Mouse (Mus musculus) hindbrain, embryonic 14.5 days (tissue): Measurements from ENCODE around the gene Zmynd19. TPM values are rescaled to one million over a fixed set of nuclear protein-coding genes. Genes with fewer than 3 reads are reported as not detected.

Experiments used
- ATAC-seq: fragments of 200-750 bp; cut with Nextera tagmentation; 2 replicates; pipeline ENCODE4 v1.8.0; 2017; ENCODE audit warnings: moderate number of reproducible peaks, mild to moderate bottlenecking, moderate TSS enrichment, moderate library complexity; ENCODE audit not compliant: low FRiP score
- DNase-seq: peaks from one replicate; pipeline ENCODE4 v3.0.0-alpha.2; 2015; ENCODE audit warnings: low spot score
- H3K27ac ChIP-seq: fragments of 300-500 bp; sonication (generic); 2 replicates; pipeline ENCODE4 v1.5.1; 2014; ENCODE audit warnings: mild to moderate bottlenecking, moderate library complexity
- H3K27me3 ChIP-seq: fragments of 300-500 bp; sonication (generic); 2 replicates; pipeline ENCODE4 v1.6.1; 2014; ENCODE audit warnings: mild to moderate bottlenecking, low read length, mixed read lengths; ENCODE audit not compliant: control insufficient read depth, insufficient read depth
- H3K36me3 ChIP-seq: fragments of 300-500 bp; sonication (generic); replicated peaks from 2 replicates; pipeline ENCODE4 v1.6.1; 2014; ENCODE audit not compliant: control insufficient read depth, insufficient read depth
- H3K4me1 ChIP-seq: fragments of 300-500 bp; sonication (generic); replicated peaks from 2 replicates; pipeline ENCODE4 v1.6.1; 2014; ENCODE audit warnings: antibody characterized with exemption, low read length, mixed read lengths; ENCODE audit not compliant: control insufficient read depth, insufficient read depth
- H3K4me2 ChIP-seq: fragments of 300-500 bp; sonication (generic); replicated peaks from 2 replicates; pipeline ENCODE4 v1.6.1; 2014; ENCODE audit warnings: mild to moderate bottlenecking, moderate library complexity
- H3K4me3 ChIP-seq: fragments of 300-500 bp; sonication (generic); replicated peaks from 2 replicates; pipeline ENCODE4 v1.5.1; 2014; ENCODE audit warnings: mild to moderate bottlenecking, low read length
- H3K9ac ChIP-seq: fragments of 300-500 bp; sonication (generic); 2 replicates; pipeline ENCODE4 v1.6.1; 2014
- H3K9me3 ChIP-seq: fragments of 300-500 bp; sonication (generic); 2 replicates; pipeline ENCODE4 v1.6.1; 2016; ENCODE audit warnings: low read length; ENCODE audit not compliant: control insufficient read depth
- WGBS: fragments of 180-500 bp; shearing (Covaris S2); extraction: QIAGEN DNeasy Blood & Tissue Kit; methylation state at CpG from one replicate; pipeline ENCODE4 v1.1.7; 2014; 5-methylcytosine and 5-hydroxymethylcytosine counted together
- microRNA-seq: library from miRNA; unstranded; fragments of <30 nt; microRNA quantifications from one replicate; pipeline ENCODE4, GENCODE M21; 2016
- polyA plus RNA-seq: library from polyadenylated mRNA; unstranded; fragments of >200 nt; fragmentation: Nextera tagmentation; extraction: Ambion mirVana; gene quantifications from 2 replicates; pipeline ENCODE4 v1.2.1, GENCODE M21; 2014

Zmynd19 gene
- polyA plus RNA-seq, 1 experiment from 2014 or later = 23.4 TPM

DNA sequence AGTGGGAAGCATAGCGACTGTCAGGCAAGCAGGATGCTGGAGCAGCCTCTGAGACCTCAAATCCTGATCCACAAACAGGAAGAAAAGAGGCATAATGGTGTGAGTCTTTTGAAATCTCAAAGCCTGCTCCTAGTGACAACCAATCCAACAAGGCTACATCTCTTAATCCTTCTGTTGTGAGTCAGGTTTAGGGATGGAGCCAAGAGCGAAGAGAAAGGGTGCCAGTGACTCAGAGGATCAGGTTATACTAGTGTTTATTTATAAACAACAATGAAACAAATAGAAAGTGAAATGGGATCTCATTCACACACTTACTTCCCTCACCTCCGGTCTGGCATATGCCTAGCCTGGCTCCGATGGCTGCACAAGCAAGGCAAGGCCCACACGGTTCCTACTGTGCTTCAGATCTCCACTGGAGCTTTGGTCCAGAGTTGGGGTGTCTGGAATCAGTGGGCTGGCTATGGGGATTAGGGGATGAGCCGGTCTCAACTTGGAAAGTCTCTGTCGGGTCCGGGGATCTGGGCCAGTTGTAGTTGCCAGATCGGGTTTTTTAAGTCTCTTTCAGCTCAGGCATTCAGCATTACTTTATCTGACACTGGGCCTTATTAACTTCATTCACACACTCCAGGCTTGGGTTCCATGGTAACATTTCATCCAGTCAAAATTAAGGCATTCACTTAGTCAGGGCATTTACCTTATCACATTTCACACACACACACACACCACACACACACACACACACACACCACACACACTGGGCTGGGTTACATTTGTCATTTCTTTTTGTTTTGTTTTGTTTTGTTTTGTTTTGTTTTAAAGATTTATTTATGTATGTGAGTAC is 54.6 kb downstream of the Zmynd19 start:
- Histone ChIP-seq H3K4me2 (no peak overlapping the region), H3K27ac (no peak overlapping the region), H3K4me1 (no peaks in the 10 kb centered on the region), H3K4me3 (no peak overlapping the region), H3K27me3 (no peaks in the 10 kb centered on the region), H3K9me3 (no peaks in the 10 kb centered on the region), H3K36me3 (no peaks in the 10 kb centered on the region), H3K9ac (no peak overlapping the region)
- DNase-seq (no peak), ATAC-seq (no peak)
- 72% methylated on average over 9 of the region's 9 CpGs for WGBS

DNA sequence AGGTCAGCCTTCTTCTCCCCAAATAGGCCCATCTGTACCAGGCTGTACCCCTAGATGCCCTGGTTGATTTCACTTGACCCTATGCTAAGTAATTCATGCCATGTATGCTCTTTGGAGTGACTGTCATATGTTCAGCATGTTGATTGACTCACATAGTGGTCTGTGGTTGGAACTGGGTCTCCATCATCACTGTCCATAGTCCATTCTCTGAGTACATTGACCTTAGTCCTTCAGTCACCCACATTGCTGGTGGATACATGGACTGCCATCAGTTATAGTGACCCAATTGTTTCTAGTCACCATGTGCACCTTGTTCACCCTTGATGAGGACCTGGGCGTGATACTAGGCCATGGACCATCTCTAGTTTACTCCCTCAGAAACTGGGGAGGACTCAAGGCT is 57.2 kb downstream of the Zmynd19 start:
- 88% methylated on average over 1 of the region's 1 CpGs for WGBS
- no peak overlapping the region for H3K27ac ChIP-seq
- no peaks in the 10 kb centered on the region for H3K4me1 ChIP-seq
- ATAC-seq (no peak), DNase-seq (no peak)
- H3K9me3 ChIP-seq = no peaks in the 10 kb centered on the region
- no peaks in the 10 kb centered on the region for H3K27me3 ChIP-seq
- H3K4me2 ChIP-seq = no peak overlapping the region
- no peak overlapping the region for H3K4me3 ChIP-seq
- no peak overlapping the region for H3K9ac ChIP-seq
- H3K36me3 ChIP-seq = no peaks in the 10 kb centered on the region

DNA sequence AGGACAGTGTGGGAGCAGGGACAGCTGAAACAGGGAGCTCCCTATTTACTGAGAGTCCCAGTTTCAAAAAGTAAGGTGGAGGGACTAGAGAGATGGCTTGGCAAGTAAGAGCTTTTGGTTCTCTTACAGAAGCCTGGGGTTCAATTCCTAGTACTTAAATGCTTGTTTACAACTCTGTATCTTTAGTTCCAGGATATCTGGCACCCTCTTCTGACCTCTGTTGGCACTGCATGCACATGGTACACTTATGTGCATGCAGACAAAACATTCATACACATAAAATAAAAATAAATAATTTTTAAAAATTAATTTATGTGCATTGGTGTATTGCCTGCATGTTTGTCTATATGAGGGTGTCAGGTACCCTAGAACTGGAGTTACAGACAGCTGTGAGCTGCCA is 58.7 kb downstream of the Zmynd19 start:
- H3K9me3 ChIP-seq = no peaks in the 10 kb centered on the region
- no peak for DNase-seq
- no peak for ATAC-seq
- no peak overlapping the region for H3K4me2 ChIP-seq
- no peaks in the 10 kb centered on the region for H3K4me1 ChIP-seq
- no peak overlapping the region for H3K9ac ChIP-seq
- no peaks in the 10 kb centered on the region for H3K36me3 ChIP-seq
- no peaks in the 10 kb centered on the region for H3K27me3 ChIP-seq
- no peak overlapping the region for H3K27ac ChIP-seq
- no peak overlapping the region for H3K4me3 ChIP-seq

Small RNAs within 50 kb of the gene (microRNA-seq; reads per million reads assigned to microRNA genes)
- gene Gm22875 = not detected

Other genes starting within 250 kb of the Zmynd19 start
- gene Cacna1b, start 186.6 kb upstream of the Zmynd19 start, polyA plus RNA-seq = 15.9 and 17.9 TPM in 2 replicates
- gene Ehmt1, start 30.2 kb upstream of the Zmynd19 start, polyA plus RNA-seq = 77.7 and 81.8 TPM in 2 replicates
- gene Arrdc1, start 14.5 kb upstream of the Zmynd19 start, polyA plus RNA-seq = 22.6 and 26.0 TPM in 2 replicates
- 32.6 and 32.8 TPM in 2 replicates for gene Dph7, start 12.6 kb downstream of the Zmynd19 start, polyA plus RNA-seq
- gene Mrpl41, start 25.3 kb downstream of the Zmynd19 start, polyA plus RNA-seq = 173 and 187 TPM in 2 replicates
- gene Pnpla7, start 26.2 kb downstream of the Zmynd19 start, polyA plus RNA-seq = 2.4 and 3.7 TPM in 2 replicates
- 117 and 126 TPM in 2 replicates for gene Nsmf, start 104.6 kb downstream of the Zmynd19 start, polyA plus RNA-seq
- 0.21 TPM in 1 of 2 replicates, not detected in the other for gene Entpd8, start 130.5 kb downstream of the Zmynd19 start, polyA plus RNA-seq
- gene Noxa1, start 145.4 kb downstream of the Zmynd19 start, polyA plus RNA-seq = not detected in 2 replicates
- 15.6 and 19.9 TPM in 2 replicates for gene Nrarp, start 231.0 kb downstream of the Zmynd19 start, polyA plus RNA-seq
- 2.0 and 2.2 TPM in 2 replicates for gene Tor4a, start 247.1 kb downstream of the Zmynd19 start, polyA plus RNA-seq